Mouse (Mus musculus) cerebellum, adult 9-11 months (tissue): ENCODE measurements around the gene Ccdc38.

Source experiments
- DNase-seq: peaks from one replicate; pipeline ENCODE4 v3.0.0; 2022

Gene Ccdc38

DNA sequence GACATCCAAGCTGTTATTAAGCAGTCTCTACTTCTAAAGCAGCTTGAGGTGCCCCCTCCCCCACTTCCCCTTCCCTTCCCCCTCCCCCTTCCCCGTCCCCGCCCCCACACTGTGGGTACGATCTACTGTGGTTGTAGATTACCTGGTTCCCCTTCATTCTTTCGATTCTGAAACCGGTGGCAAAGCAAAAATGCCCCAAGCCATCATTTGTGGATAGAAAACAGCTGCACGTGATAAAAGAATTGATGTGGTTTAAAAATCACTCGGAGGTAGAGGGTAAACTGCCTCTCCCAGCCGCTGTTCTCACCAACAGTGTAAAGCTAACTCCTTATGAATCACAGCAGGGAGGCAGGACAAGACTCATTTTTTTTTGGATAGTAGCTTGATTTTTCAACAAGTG, 74.4 kb downstream of the Ccdc38 start:
- DNase-seq: no peak

DNA sequence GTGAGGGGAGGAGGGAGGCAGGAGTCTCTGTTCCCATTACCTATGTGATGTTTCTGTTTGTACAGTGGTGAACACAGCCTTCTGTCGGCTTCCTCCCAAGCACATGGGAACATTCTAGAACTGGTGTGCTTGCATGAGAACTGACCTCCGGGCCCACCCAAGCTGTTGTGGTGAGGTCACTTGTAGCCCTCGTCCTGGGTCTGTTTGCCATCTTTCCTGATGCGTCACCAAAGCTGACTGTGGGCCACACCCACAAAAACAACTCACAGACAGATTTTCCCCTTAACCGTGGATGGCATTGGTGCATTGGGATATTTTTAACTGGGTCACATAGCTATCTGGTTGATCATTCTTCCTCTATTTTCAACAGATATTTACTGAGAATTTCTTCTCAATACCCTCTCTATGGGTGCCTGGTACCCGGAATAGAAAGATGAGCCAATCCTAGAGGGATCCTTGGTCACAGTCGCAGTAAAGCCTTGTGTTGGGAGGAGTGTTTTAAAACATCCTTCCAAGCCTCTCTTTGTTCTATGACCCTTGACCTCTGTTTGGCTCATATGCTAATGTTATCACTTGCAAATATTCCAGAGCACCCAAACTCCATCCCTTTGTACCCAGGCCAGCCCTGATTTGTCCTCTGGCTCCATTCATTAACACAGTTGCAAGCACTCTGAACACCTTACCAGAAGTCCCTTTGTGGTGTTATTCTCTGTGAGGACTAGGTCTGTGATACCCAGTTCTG, 80.2 kb downstream of the Ccdc38 start:
- no peak for DNase-seq

DNA sequence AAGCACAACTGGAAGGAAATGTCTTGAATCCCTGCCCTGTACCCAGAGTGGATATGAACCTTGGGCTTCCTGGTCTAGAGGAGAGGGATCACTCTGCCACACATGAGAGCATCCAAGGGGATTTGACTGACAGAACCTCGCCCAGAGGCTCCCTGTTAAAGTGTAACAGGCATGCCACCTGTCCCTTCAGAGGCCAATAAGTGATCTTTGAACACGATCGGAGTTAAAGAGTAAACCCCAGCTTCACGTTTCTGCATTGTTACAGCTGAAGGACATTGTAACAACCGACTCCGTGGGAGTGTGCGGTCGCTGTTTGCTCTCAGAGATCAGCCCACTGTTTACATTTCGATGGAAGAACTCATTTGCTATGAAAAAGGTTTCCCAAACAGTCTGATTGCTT, 83.3 kb downstream of the Ccdc38 start:
- no peak for DNase-seq

DNA sequence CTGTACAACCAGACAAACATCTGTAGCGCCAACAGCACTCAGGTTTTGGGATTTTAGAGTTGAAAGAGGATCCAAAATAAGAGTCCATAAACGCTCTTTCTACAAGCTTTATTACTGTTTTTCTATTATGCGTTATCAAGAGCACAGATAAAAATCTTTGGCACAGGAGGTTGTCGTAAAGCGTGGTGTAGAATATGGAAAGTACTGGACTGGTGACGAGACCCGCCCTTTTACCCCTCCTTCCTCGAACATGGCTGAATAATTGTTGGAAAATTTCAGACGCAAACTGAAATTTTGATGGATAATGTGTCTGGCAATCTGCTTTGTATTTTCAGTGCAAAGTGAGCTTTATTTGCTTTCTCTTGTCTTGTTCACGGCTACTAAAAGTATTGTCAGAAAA, 83.7 kb downstream of the Ccdc38 start:
- DNase-seq: no peak

DNA sequence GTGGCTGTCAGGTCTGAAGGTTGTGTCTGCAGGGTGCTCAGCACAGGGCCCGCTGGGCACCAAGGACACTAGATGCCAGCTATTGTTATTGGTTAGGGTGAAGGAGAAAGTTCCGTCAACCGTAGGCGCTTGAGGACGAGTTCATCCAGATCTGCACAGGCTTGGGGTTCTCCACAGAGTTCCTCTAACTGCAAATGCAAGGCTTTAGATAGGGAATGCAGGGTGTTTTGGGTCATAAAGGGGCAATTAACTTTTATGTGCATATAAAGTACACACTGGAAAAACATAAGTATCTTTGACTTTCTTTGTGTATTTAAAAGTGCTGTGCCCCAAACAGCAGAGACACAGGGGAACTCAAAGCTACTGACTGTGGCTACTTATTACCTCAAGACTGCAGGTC, 89.9 kb downstream of the Ccdc38 start:
- no peak for DNase-seq

DNA sequence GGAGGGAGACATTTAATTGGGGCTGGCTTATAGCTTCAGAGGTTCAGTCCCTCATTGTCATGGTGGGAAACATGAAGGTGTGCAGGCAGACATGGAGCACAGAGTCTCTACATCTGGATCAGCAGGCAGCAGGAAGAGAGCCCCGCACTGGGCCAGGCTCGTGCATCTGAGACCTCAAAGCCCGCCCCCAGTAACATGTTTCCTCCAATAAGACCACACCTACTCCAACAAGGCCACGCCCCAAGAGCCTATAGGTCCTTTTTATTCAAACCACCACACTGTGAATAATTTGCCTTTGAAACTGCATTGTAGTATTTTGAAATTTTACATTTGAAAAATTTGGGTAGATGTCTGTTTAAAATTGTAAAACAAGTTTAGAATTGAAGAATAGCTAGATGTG, 91.7 kb downstream of the Ccdc38 start:
- peak; percentile 11 for DNase-seq

DNA sequence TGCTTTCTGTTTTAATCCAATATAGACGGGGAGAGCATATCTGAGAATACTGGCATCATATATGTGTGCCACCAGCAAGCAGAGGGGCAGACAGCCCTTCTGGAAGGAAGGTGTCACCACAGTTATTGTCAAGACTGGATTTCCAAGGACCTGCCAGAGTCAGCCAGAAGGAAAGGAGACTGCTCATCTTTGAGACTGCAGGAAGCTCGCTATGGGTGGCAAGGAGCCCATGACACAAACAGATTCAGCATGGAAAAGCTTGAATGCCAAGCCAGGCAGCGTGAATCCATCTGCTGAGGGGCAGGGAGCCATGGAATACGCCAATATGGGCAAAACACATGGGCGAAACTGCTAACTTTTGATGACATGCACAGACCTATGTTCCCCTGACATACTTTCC, 93.1 kb downstream of the Ccdc38 start:
- peak; percentile 95 for DNase-seq
